Mouse (Mus musculus): ENCODE measurements around the gene Ephb1. TPM values are rescaled to one million over a fixed set of nuclear protein-coding genes. Genes with fewer than 3 reads are reported as not detected.

Gene Ephb1
- total and polyA plus RNA-seq, 3 experiments, result not detected

GRCm38 (mm10) chr9:102192724-102193685, 161.5 kb downstream of the Ephb1 start:
- no peak for TF ChIP-seq ZKSCAN1 (IDR thresholded peaks at IDR 0.05; ENCODE audit: low read depth, low read length)
- no peak for TF ChIP-seq MEF2A (IDR thresholded peaks at IDR 0.05; ENCODE audit: extremely low read depth, insufficient replicate concordance, low read depth, low read length, poor library complexity, severe bottlenecking)
- TF ChIP-seq ETS1 (IDR thresholded peaks at IDR 0.05; ENCODE audit: low read depth, low read length), result no peak
- TF ChIP-seq GATA1 (IDR thresholded peaks at IDR 0.05; ENCODE audit: low read depth, low read length), result no peak
- no peak for TF ChIP-seq MYC (IDR thresholded peaks at IDR 0.05; ENCODE audit: low read depth, low read length)
- TF ChIP-seq KAT2A (conservative IDR thresholded peaks at IDR 0.05; ENCODE audit: low read depth, low read length), result no peak
- no peak for TF ChIP-seq SIN3A (IDR thresholded peaks at IDR 0.05; ENCODE audit: low read length)
- TF ChIP-seq JUND (IDR thresholded peaks at IDR 0.05; ENCODE audit: low read depth, low read length), result no peak
- TF ChIP-seq USF2 (IDR thresholded peaks at IDR 0.05; ENCODE audit: borderline replicate concordance in 1 of 2, insufficient read depth in 1 of 2, low read depth in 1 of 2, low read length in 2 of 2), result no peak
- TF ChIP-seq MAFK (IDR thresholded peaks at IDR 0.05; ENCODE audit: borderline replicate concordance, low read depth, low read length), result no peak
- no peak for TF ChIP-seq EP300 (IDR thresholded peaks at IDR 0.05; ENCODE audit: low read depth in 1 of 2, low read length in 2 of 2)
- TF ChIP-seq POLR2A (IDR thresholded peaks at IDR 0.05; ENCODE audit: control insufficient read depth in 1 of 2, insufficient read depth in 1 of 2, low read depth in 1 of 2, low read length in 2 of 2, poor library complexity in 1 of 2), result no peak
- no peak for TF ChIP-seq BHLHE40 (IDR thresholded peaks at IDR 0.05; ENCODE audit: borderline replicate concordance, low read depth, low read length)
- no peak for TF ChIP-seq CHD2 (IDR thresholded peaks at IDR 0.05; ENCODE audit: low read length)
- TF ChIP-seq GABPA (IDR thresholded peaks at IDR 0.05; ENCODE audit: low read depth, low read length), result no peak
- TF ChIP-seq TCF12 (IDR thresholded peaks at IDR 0.05; ENCODE audit: low read depth, low read length), result no peak
- no peak for TF ChIP-seq RAD21 (IDR thresholded peaks at IDR 0.05; ENCODE audit: low read depth, low read length)
- no peak for TF ChIP-seq RCOR1 (IDR thresholded peaks at IDR 0.05; ENCODE audit: low read depth, low read length)
- no peak for TF ChIP-seq HCFC1 (IDR thresholded peaks at IDR 0.05; ENCODE audit: low read depth, low read length)

More at GRCm38 (mm10) chr9:102192724-102193685, 161.5 kb downstream of the Ephb1 start:
- no peaks in the 10 kb centered on the region for H3K9me3 ChIP-seq (replicated peaks; ENCODE audit: insufficient read depth, low read length)
- no peaks in the 10 kb centered on the region for H3K36me3 ChIP-seq (ENCODE audit: control insufficient read depth in 1 of 2, insufficient read depth in 2 of 2, low read length in 2 of 2)
- no peak overlapping the region for H3K27ac ChIP-seq (ENCODE audit: control insufficient read depth, low read depth, low read length)
- no peaks in the 10 kb centered on the region for H3K4me1 ChIP-seq (ENCODE audit: control insufficient read depth in 1 of 2, insufficient read depth in 2 of 2, low read length in 2 of 2)
- H3K9ac ChIP-seq (ENCODE audit: control insufficient read depth, low read depth, low read length, poor library complexity, severe bottlenecking), result no peak overlapping the region
- no peaks in the 10 kb centered on the region for H3K79me2 ChIP-seq (ENCODE audit: control insufficient read depth, insufficient read depth, low read length, poor library complexity)
- DNase-seq (ENCODE audit: low read depth, low spot score), result no peak
- no peak overlapping the region for H3K4me3 ChIP-seq (ENCODE audit: control insufficient read depth in 1 of 2, insufficient read depth in 1 of 2, low read depth in 2 of 2, low read length in 2 of 2)
- H3K27me3 ChIP-seq (ENCODE audit: control insufficient read depth in 1 of 2, insufficient read depth in 2 of 2, low read length in 2 of 2), result no peaks in the 10 kb centered on the region
